Mouse (Mus musculus) left cerebral cortex, postnatal 10 days (tissue): ENCODE results near the gene Cyp2e1. TPM values are rescaled to one million over a fixed set of nuclear protein-coding genes. Genes with fewer than 3 reads are reported as not detected.

ENCODE experiments used
- DNase-seq, 2 experiments: peaks; one replicate each; pipeline ENCODE4 v3.0.0; 2021 to 2022; ENCODE audit warnings: low spot score in 2 of 2, mixed read lengths in 1 of 2; ENCODE audit errors: extremely low spot score in 1 of 2
- intact Hi-C: fragments of 180-260 bp; cut with DNase I; formaldehyde crosslinking; loops from one replicate; pipeline ENCODE4 v1.15.1; 2025
- total RNA-seq, 2 experiments: library from RNA; stranded (reverse); gene quantifications; 2 replicates each; pipeline ENCODE4 v1.2.3; 2021

Gene Cyp2e1
- total RNA-seq, 2 experiments from 2014 or later = not detected

DNA sequence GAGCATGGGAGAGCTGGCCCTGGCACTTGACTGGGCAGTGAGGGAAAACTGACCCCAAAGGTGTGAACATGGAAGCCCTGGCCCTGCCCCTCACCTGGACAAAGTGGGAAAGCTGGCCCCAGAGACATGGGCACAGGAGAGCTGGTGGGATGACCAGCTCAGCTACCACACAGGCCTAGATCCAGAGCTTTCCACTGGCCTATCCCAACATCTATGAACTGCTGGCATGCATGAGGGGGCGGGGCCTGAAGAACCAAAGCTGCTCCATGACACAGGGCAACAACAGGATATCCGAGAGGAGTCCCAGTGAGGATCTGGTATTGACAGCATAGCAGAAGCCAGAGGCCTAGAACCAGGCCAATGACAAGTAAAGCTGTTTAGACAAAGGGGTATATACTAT lies 34.7 kb downstream of the Cyp2e1 start:
- no peak for DNase-seq
- intact Hi-C loops = no loop called here

DNA sequence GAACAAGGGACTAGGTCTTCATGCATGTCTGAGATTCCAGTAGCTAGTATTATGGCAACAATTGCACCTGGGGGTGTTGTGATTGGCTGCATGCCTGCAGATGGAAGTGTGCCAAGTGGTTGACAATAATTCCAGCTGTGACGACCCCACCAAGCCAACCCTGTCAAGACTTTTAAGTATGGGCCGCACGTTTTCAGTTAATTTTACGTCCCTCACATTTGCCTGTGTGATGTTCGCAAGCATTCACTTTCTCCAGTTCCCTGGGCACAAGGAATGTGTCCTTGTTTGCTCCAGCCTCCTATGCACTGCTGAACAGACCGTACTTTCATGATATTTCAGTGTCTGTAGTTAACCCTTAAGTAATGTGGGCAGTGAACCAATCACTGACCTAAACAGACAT lies 39.1 kb downstream of the Cyp2e1 start:
- intact Hi-C loops = no loop called here
- peak in 1 of 2 experiments; percentile 35 for DNase-seq

DNA sequence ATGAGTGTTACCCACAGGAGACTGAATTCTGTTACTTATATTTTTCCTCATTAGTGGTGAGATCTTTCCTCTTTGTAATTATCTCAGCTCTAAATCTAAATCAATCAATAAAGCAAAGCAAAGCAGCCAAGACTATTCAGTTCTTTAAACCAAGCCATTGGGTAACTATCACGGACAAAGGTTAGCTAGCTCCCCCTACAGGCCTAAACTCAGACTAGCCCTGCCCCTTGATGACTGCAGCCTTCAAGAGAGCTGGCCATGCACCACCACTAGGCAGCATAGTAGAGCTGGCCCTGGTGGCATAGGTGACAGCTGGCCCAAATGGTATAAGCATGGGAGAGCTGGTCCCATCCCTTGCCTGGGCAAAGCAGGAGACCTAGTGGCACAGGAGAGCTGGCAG lies 42.2 kb downstream of the Cyp2e1 start:
- intact Hi-C loops = no loop called here
- DNase-seq = peak; percentile 24 to 56

DNA sequence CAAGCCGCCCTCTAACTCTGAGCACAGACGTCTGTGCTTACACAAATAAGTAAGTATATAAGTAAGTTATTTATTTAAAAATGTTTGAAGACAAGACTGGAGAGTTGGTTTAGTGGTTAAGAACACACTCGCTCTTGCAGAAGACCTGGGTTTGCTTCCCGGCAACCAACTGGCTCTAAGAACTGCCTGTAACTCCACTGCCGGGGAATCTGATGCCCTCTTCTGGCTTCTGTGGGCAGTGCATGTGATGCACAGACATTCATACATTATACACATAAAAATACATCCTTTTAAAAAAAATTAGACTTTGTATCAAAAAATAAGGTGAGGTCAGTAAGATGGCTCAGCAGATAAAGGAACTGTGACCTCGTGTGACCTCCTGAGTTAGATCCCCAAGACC lies 47.0 kb downstream of the Cyp2e1 start:
- no peak for DNase-seq
- intact Hi-C loops = no loop called here

DNA sequence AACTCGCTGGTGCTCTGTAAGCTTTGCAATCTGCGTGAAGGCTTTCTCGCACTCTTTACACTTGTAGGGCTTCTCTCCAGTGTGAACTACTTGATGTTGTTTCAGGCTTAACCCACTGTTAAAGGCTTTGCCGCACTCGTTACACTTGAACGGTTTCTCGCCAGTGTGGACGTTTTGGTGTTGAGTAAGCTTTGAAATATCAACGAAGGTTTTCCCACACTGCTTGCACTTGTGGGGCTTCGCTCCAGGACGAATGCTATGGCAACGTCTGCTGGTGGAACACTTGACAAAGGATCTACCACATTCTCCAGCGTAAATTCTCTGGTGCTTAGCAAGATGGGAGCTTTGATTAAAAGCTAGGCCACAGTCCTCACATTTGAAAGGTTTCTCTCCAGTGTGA lies 48.2 kb downstream of the Cyp2e1 start:
- DNase-seq = peak in 1 of 2 experiments; percentile 41
- intact Hi-C loops = no loop called here

DNA sequence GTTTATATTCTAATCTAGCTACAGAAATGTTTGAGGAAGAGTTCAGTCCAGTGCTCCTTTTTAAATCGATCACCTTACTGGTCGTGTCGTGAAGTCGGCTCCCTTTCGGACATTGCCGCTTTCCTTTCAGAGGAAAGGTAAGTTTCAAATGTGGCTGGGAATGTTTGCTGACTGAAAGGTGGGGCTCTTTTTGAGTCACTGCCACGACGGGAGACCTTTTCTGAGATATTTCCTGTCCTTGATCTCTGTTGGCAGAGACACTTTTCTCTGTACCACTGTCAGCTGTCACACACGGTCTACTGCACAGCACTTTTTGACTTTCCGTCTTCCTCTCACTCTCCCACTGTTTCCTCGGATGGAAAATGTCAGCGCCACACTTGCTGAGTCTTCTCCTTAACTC lies 49.3 kb downstream of the Cyp2e1 start:
- intact Hi-C loops = no loop called here
- DNase-seq = no peak

DNA sequence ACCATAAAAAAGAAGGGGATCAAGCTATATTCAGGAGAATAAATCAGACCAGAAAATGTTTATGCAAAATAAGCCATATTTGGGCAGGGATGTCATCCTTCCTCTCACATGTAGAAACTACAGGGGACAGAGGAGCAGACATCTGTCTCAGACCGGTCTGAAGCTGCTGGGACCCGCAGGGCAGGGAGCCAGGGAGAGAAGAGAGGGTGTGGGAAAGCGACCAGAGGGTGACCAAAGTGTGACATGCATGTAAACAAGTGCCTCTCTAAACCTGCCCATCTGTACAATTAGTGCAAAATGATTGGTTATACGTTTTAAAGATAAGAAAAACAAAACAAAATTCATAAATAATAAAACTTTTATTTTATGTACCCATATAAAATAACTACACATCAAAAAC lies 56.6 kb downstream of the Cyp2e1 start:
- no peak for DNase-seq
- intact Hi-C loops = loop anchor here (10.0 kb wide), 2 partner anchors 635 to 665 kb away; partner anchors contain the start of gene Sprn

DNA sequence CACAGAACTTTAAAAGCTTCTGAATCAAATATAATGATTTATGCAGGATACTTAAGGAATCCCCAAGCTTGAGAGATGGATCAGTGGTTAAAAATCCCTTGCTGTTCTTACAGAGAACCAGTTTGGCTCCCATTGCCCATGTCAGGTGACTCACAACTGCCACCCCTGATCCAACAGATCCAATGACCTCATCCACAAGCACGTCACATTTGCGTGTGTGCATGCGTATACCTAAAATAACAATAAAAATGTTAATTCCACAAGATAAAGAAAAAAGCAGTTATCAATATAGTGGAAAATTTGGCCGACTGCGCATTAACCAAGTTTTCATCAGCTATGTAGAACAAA lies 57.7 kb downstream of the Cyp2e1 start:
- intact Hi-C loops = loop anchor here (10.0 kb wide), 2 partner anchors 636 to 666 kb away; partner anchors contain the start of gene Sprn
- DNase-seq = no peak

DNA sequence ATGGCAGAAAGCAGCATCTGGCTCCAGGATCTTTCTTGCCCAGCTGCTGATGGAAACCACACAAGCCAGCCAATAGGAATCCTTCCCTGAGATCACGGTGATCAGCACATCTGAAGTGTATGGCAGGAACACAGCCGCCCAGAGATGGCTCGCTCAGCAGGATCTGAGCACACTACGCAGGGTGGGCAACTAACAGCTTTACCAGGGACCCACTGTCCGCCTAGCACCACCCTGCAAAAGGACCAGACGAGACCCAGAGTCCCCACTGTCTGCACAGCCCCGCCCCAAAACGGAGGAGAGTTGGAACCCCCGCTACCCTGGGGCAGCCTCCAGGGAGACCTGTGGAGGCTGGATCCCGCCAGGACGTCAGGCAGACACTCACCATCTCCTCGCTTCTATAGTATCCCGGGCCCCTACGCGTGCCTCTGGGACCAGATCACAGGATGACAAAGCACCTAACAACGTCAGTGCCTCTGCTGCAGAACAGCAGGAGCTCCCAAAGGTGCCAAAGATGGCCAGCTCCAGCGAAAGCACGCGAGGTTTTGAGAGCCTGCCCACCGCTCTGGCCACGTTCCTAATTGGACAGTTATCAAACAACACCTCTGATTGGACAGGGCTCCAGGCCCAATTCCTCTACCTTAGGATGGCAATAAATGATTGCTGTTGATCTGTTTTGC lies 58.3 kb downstream of the Cyp2e1 start, which contains the start of gene Zfp941:
Gene Zfp941, minus strand, starts transcription at position 526 of the 677 bp plus-strand sequence.
- DNase-seq = peak; percentile 52 to 82
- intact Hi-C loops = loop anchor here (10.0 kb wide), 2 partner anchors 637 to 667 kb away; partner anchors contain the start of gene Sprn

DNA sequence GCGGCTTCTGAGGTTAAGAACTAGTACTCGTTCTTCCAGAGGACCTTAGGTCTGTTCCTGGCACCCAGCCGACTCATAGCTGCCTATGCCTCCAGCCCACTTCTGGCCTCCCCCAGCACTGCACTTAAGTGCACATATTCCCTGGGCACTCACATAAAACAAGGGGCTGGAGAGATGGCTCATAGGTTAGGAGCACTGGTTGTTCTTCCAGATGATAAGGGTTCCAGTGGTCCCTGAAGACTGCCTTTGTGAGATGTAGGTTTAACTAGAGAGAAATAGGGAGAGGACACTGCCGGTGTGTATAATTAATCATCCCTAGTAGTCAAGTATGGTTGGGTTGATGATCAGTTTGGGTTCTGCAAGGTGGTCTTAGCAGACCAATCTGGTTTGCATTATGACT lies 59.2 kb downstream of the Cyp2e1 start:
- intact Hi-C loops = loop anchor here (10.0 kb wide), 2 partner anchors 638 to 668 kb away; partner anchors contain the start of gene Sprn
- DNase-seq = no peak

Other genes starting within 250 kb of the Cyp2e1 start
- gene Olfr538, start 195.9 kb upstream of the Cyp2e1 start, total RNA-seq = not detected
- under 1 TPM; 0.04 to 0.06 TPM for gene Olfr46, start 162.5 kb upstream of the Cyp2e1 start, total RNA-seq
- not detected for gene Olfr61, start 134.8 kb upstream of the Cyp2e1 start, total RNA-seq
- not detected for gene Olfr53, start 117.3 kb upstream of the Cyp2e1 start, total RNA-seq
- gene Olfr539, start 103.8 kb upstream of the Cyp2e1 start, total RNA-seq = under 1 TPM; 0.04 to 0.06 TPM
- under 1 TPM in 1 of 2 experiments, not detected in 1; 0.10 TPM for gene Olfr45, start 81.8 kb upstream of the Cyp2e1 start, total RNA-seq
- not detected for gene Olfr541, start 66.5 kb upstream of the Cyp2e1 start, total RNA-seq
- gene Syce1, start 24.1 kb downstream of the Cyp2e1 start, total RNA-seq = under 1 TPM in 1 of 2 experiments, not detected in 1; 0.54 TPM
- 10 to 100 TPM; 13.1 to 14.4 TPM for gene Zfp941, start 58.4 kb downstream of the Cyp2e1 start, total RNA-seq
- under 1 TPM in 1 of 2 experiments, not detected in 1; 0.69 TPM for gene Urah, start 71.3 kb downstream of the Cyp2e1 start, total RNA-seq
- gene Scgb1c1, start 81.8 kb downstream of the Cyp2e1 start, total RNA-seq = not detected
- not detected for gene Odf3, start 84.1 kb downstream of the Cyp2e1 start, total RNA-seq
- 1 to 10 TPM in 1 of 2 experiments, under 1 TPM in 1; 0.89 to 1.1 TPM for gene Gm45785, start 92.6 kb downstream of the Cyp2e1 start, total RNA-seq
- 10 to 100 TPM; 92.0 to 93.3 TPM for gene Ric8a, start 93.2 kb downstream of the Cyp2e1 start, total RNA-seq
- 10 to 100 TPM; 24.4 to 25.1 TPM for gene Bet1l, start 93.8 kb downstream of the Cyp2e1 start, total RNA-seq
- 100 to 1,000 TPM; 144 to 153 TPM for gene Psmd13, start 118.2 kb downstream of the Cyp2e1 start, total RNA-seq
- 10 to 100 TPM; 52.5 to 53.0 TPM for gene Sirt3, start 118.6 kb downstream of the Cyp2e1 start, total RNA-seq
- gene Cox8b, start 136.7 kb downstream of the Cyp2e1 start, total RNA-seq = not detected
- under 1 TPM; 0.39 to 0.67 TPM for gene Nlrp6, start 157.2 kb downstream of the Cyp2e1 start, total RNA-seq
- 1 to 10 TPM; 2.4 to 3.9 TPM for gene Pgghg, start 177.7 kb downstream of the Cyp2e1 start, total RNA-seq
- not detected for gene Ifitm5, start 186.6 kb downstream of the Cyp2e1 start, total RNA-seq
- gene Gm45717, start 192.2 kb downstream of the Cyp2e1 start, total RNA-seq = not detected
- 10 to 100 TPM; 18.0 to 20.0 TPM for gene Ifitm2, start 192.2 kb downstream of the Cyp2e1 start, total RNA-seq
- gene Ifitm1, start 203.5 kb downstream of the Cyp2e1 start, total RNA-seq = 1 to 10 TPM; 3.2 to 3.3 TPM
- gene Ifitm3, start 247.0 kb downstream of the Cyp2e1 start, total RNA-seq = 1 to 10 TPM; 7.8 to 8.6 TPM